Mouse (Mus musculus): ENCODE data around the gene Rrm2. TPM values are rescaled to one million over a fixed set of nuclear protein-coding genes. Genes with fewer than 3 reads are reported as not detected.
A peak's percentile ranks its signal among the peaks of the same experiment; 100 is the strongest.

The Rrm2 gene
- polyA plus RNA-seq, 1 experiment, result 40.1 TPM

- Histone ChIP-seq H3K4me1 (peaks cover 14% of the 10 kb centered on the region), H3K4me3 (replicated peaks) (no peak overlapping the region), H3K27me3 (replicated peaks) (peaks cover 14% of the 10 kb centered on the region), H3K36me3 (replicated peaks; ENCODE audit: low read length) (no peaks in the 10 kb centered on the region), H3K9me3 (no peaks in the 10 kb centered on the region)
- TF ChIP-seq FLI1 (IDR thresholded peaks at IDR 0.05; ENCODE audit: low read length) (no peak), GATA1 (IDR thresholded peaks at IDR 0.05; ENCODE audit: borderline replicate concordance, low read length) (no peak)
Measured at GRCm38 (mm10) chr12:24744309-24744708, 36.3 kb downstream of the Rrm2 start.

- peaks cover 7% of the 10 kb centered on the region for H3K27me3 ChIP-seq (replicated peaks)
Measured at GRCm38 (mm10) chr12:24746579-24747296, 38.7 kb downstream of the Rrm2 start.

GRCm38 (mm10) chr12:24747297-24747696, 39.3 kb downstream of the Rrm2 start:
- no peaks in the 10 kb centered on the region for H3K36me3 ChIP-seq (replicated peaks; ENCODE audit: low read length)

More at GRCm38 (mm10) chr12:24746579-24747296, 38.7 kb downstream of the Rrm2 start:
- H3K9me3 ChIP-seq, result no peaks in the 10 kb centered on the region
- TF ChIP-seq FLI1 (IDR thresholded peaks at IDR 0.05; ENCODE audit: low read length), result no peak
- no peak for TF ChIP-seq GATA1 (IDR thresholded peaks at IDR 0.05; ENCODE audit: borderline replicate concordance, low read length)
- H3K4me3 ChIP-seq (replicated peaks), result no peak overlapping the region
- H3K4me1 ChIP-seq, result peaks cover 14% of the 10 kb centered on the region
- no peaks in the 10 kb centered on the region for H3K36me3 ChIP-seq (replicated peaks; ENCODE audit: low read length)

GRCm38 (mm10) chr12:24750521-24750920, 42.5 kb downstream of the Rrm2 start:
- H3K4me3 ChIP-seq (replicated peaks), result no peak overlapping the region
- H3K9me3 ChIP-seq, result no peaks in the 10 kb centered on the region
- peaks cover 11% of the 10 kb centered on the region for H3K27me3 ChIP-seq (replicated peaks)
- H3K36me3 ChIP-seq (replicated peaks; ENCODE audit: low read length), result no peaks in the 10 kb centered on the region
- H3K4me1 ChIP-seq, result peaks cover 10% of the 10 kb centered on the region; the same call in 1 of the 2 replicates
- TF ChIP-seq FLI1 (IDR thresholded peaks at IDR 0.05; ENCODE audit: low read length) (no peak), GATA1 (IDR thresholded peaks at IDR 0.05; ENCODE audit: borderline replicate concordance, low read length) (no peak)

More at GRCm38 (mm10) chr12:24747297-24747696, 39.3 kb downstream of the Rrm2 start:
- peaks cover 7% of the 10 kb centered on the region for H3K27me3 ChIP-seq (replicated peaks)
- TF ChIP-seq GATA1 (IDR thresholded peaks at IDR 0.05; ENCODE audit: borderline replicate concordance, low read length), result no peak
- no peak for TF ChIP-seq FLI1 (IDR thresholded peaks at IDR 0.05; ENCODE audit: low read length)
- no peak overlapping the region for H3K4me3 ChIP-seq (replicated peaks)
- H3K9me3 ChIP-seq, result no peaks in the 10 kb centered on the region
- peaks cover 11% of the 10 kb centered on the region for H3K4me1 ChIP-seq

- Histone ChIP-seq H3K4me3 (replicated peaks) (no peak overlapping the region), H3K27me3 (replicated peaks) (peaks cover 6% of the 10 kb centered on the region), H3K36me3 (replicated peaks; ENCODE audit: low read length) (no peaks in the 10 kb centered on the region), H3K4me1 (peaks cover 22% of the 10 kb centered on the region), H3K9me3 (no peaks in the 10 kb centered on the region)
- TF ChIP-seq GATA1 (IDR thresholded peaks at IDR 0.05; ENCODE audit: borderline replicate concordance, low read length) (no peak), FLI1 (IDR thresholded peaks at IDR 0.05; ENCODE audit: low read length) (no peak)
Measured at GRCm38 (mm10) chr12:24753680-24754079, 45.6 kb downstream of the Rrm2 start.

- Histone ChIP-seq H3K4me3 (replicated peaks) (no peak overlapping the region), H3K4me1 (peaks cover 24% of the 10 kb centered on the region), H3K9me3 (no peaks in the 10 kb centered on the region), H3K36me3 (replicated peaks; ENCODE audit: low read length) (no peaks in the 10 kb centered on the region), H3K27me3 (replicated peaks) (peaks cover 5% of the 10 kb centered on the region)
- no peak for TF ChIP-seq GATA1 (IDR thresholded peaks at IDR 0.05; ENCODE audit: borderline replicate concordance, low read length)
- no peak for TF ChIP-seq FLI1 (IDR thresholded peaks at IDR 0.05; ENCODE audit: low read length)
Measured at GRCm38 (mm10) chr12:24754693-24755092, 46.7 kb downstream of the Rrm2 start.

GRCm38 (mm10) chr12:24755471-24755870, 47.4 kb downstream of the Rrm2 start:
- TF ChIP-seq FLI1 (IDR thresholded peaks at IDR 0.05; ENCODE audit: low read length) (no peak), GATA1 (IDR thresholded peaks at IDR 0.05; ENCODE audit: borderline replicate concordance, low read length) (no peak)
- peaks cover 20% of the 10 kb centered on the region for H3K4me1 ChIP-seq
- H3K9me3 ChIP-seq, result no peaks in the 10 kb centered on the region
- peaks cover 5% of the 10 kb centered on the region for H3K27me3 ChIP-seq (replicated peaks)
- H3K4me3 ChIP-seq (replicated peaks), result no peak overlapping the region
- no peaks in the 10 kb centered on the region for H3K36me3 ChIP-seq (replicated peaks; ENCODE audit: low read length)

GRCm38 (mm10) chr12:24757387-24757786, 49.3 kb downstream of the Rrm2 start:
- no peaks in the 10 kb centered on the region for H3K9me3 ChIP-seq
- no peak for TF ChIP-seq GATA1 (IDR thresholded peaks at IDR 0.05; ENCODE audit: borderline replicate concordance, low read length)
- TF ChIP-seq FLI1 (IDR thresholded peaks at IDR 0.05; ENCODE audit: low read length), result no peak
- H3K27me3 ChIP-seq (replicated peaks), result peaks cover 5% of the 10 kb centered on the region
- H3K4me3 ChIP-seq (replicated peaks), result no peak overlapping the region
- H3K4me1 ChIP-seq, result peaks cover 20% of the 10 kb centered on the region
- no peaks in the 10 kb centered on the region for H3K36me3 ChIP-seq (replicated peaks; ENCODE audit: low read length)

GRCm38 (mm10) chr12:24758374-24758773, 50.3 kb downstream of the Rrm2 start:
- Histone ChIP-seq H3K4me1 (peaks cover 20% of the 10 kb centered on the region), H3K9me3 (no peaks in the 10 kb centered on the region), H3K36me3 (replicated peaks; ENCODE audit: low read length) (no peaks in the 10 kb centered on the region), H3K27me3 (replicated peaks) (peaks cover 7% of the 10 kb centered on the region), H3K4me3 (replicated peaks) (peak overlapping the region; percentile 72)
- no peak for TF ChIP-seq FLI1 (IDR thresholded peaks at IDR 0.05; ENCODE audit: low read length)
- TF ChIP-seq GATA1 (IDR thresholded peaks at IDR 0.05; ENCODE audit: borderline replicate concordance, low read length), result no peak

- H3K4me3 ChIP-seq (replicated peaks), result no peak overlapping the region
- no peaks in the 10 kb centered on the region for H3K9me3 ChIP-seq
- no peak for TF ChIP-seq GATA1 (IDR thresholded peaks at IDR 0.05; ENCODE audit: borderline replicate concordance, low read length)
- no peak for TF ChIP-seq FLI1 (IDR thresholded peaks at IDR 0.05; ENCODE audit: low read length)
- peaks cover 1% of the 10 kb centered on the region for H3K27me3 ChIP-seq (replicated peaks)
- no peaks in the 10 kb centered on the region for H3K36me3 ChIP-seq (replicated peaks; ENCODE audit: low read length)
- peaks cover 13% of the 10 kb centered on the region for H3K4me1 ChIP-seq
Measured at GRCm38 (mm10) chr12:24762253-24762652, 54.2 kb downstream of the Rrm2 start.

Other genes starting within 250 kb of the Rrm2 start
- gene Taf1b, start 209.9 kb upstream of the Rrm2 start, polyA plus RNA-seq (2012; ENCODE audit: insufficient read depth, low replicate concordance), result 1.0 and 1.1 TPM in 2 replicates
- 0.43 TPM in 1 of 2 replicates, not detected in the other for gene Grhl1, start 136.0 kb upstream of the Rrm2 start, polyA plus RNA-seq (2012; ENCODE audit: insufficient read depth, low replicate concordance)
- 0.80 and 3.6 TPM in 2 replicates for gene Klf11, start 57.0 kb upstream of the Rrm2 start, polyA plus RNA-seq (2012; ENCODE audit: insufficient read depth, low replicate concordance)
- not detected in 2 replicates for gene Cys1, start 26.4 kb upstream of the Rrm2 start, polyA plus RNA-seq (2012; ENCODE audit: insufficient read depth, low replicate concordance)
- gene Mboat2, start 122.6 kb downstream of the Rrm2 start, polyA plus RNA-seq (2012; ENCODE audit: insufficient read depth, low replicate concordance), result 1.6 and 3.3 TPM in 2 replicates